Mouse (Mus musculus) kidney, adult 2 months (tissue): ENCODE measurements at regions not wholly inside any gene's neighbourhood (a gene's known extent, or its start where the extent isn't known, plus 50 kb on each side); places are given as distances from the start of the nearest gene placed in this dataset.
A peak's percentile ranks its signal among the peaks of the same experiment; 100 is the strongest.

Source experiments
- DNase-seq: peaks from one replicate; pipeline ENCODE4 v3.0.0; 2021
- H3K27ac ChIP-seq: fragments of 200-500 bp; 2 replicates; pipeline ENCODE4 v1.5.1; 2012; ENCODE audit warnings: low read depth, low read length, control low read depth, inconsistent platforms; ENCODE audit not compliant: insufficient read depth
- H3K27me3 ChIP-seq: fragments of 200-500 bp; replicated peaks from 2 replicates; pipeline ENCODE4 v1.6.1; 2012; ENCODE audit warnings: mild to moderate bottlenecking, moderate library complexity, low read length, inconsistent platforms; ENCODE audit not compliant: control insufficient read depth, insufficient read depth
- H3K36me3 ChIP-seq: fragments of 200-500 bp; 2 replicates; pipeline ENCODE4 v1.6.1; 2012; ENCODE audit warnings: mild to moderate bottlenecking, moderate library complexity, low read length, inconsistent platforms; ENCODE audit not compliant: control insufficient read depth, insufficient read depth
- H3K4me1 ChIP-seq: fragments of 200-500 bp; 2 replicates; pipeline ENCODE4 v1.6.1; 2011; ENCODE audit warnings: low read length; ENCODE audit not compliant: control insufficient read depth, insufficient read depth
- H3K4me3 ChIP-seq: fragments of 200-500 bp; 2 replicates; pipeline ENCODE4 v1.5.1; 2011; ENCODE audit warnings: mild to moderate bottlenecking, low read depth, low read length, control low read depth; ENCODE audit not compliant: insufficient read depth
- CTCF ChIP-seq: fragments of 200-500 bp; conservative IDR thresholded peaks from 2 replicates; pipeline ENCODE4 v1.5.1; 2011; ENCODE audit warnings: low read depth, mild to moderate bottlenecking, control low read depth, low read length, moderate library complexity, mixed read lengths; ENCODE audit not compliant: insufficient read depth, insufficient read length
- POLR2A ChIP-seq: fragments of 200-500 bp; IDR thresholded peaks from one replicate; pipeline ENCODE4 v1.6.1; 2011; ENCODE audit warnings: low read depth, low read length, control low read depth
- WGBS: fragments of 180-500 bp; shearing (Covaris S2); methylation state at CpG from one replicate; pipeline ENCODE4 v1.1.7; 2018; 5-methylcytosine and 5-hydroxymethylcytosine counted together

GRCm38 (mm10) chr8:7131746-7132145 is 1529.3 kb downstream of the Efnb2 start:
- Histone ChIP-seq H3K4me3 (no peak overlapping the region), H3K36me3 (no peaks in the 10 kb centered on the region), H3K4me1 (no peaks in the 10 kb centered on the region), H3K27ac (no peak overlapping the region), H3K27me3 (no peaks in the 10 kb centered on the region)
- TF ChIP-seq CTCF (no peak), POLR2A (no peak)
- DNase-seq, result no peak
- WGBS, result 39% methylated on average over 4 of the region's 4 CpGs

- no peak overlapping the region for H3K4me3 ChIP-seq
- no peak for TF ChIP-seq POLR2A
- no peak for TF ChIP-seq CTCF
These were observed 1552.2 kb downstream of the Efnb2 start for GRCm38 (mm10) chr8:7108849-7109248.

GRCm38 (mm10) chr8:7097577-7097976 is 1563.5 kb downstream of the Efnb2 start:
- H3K27ac ChIP-seq, result no peak overlapping the region
- no peaks in the 10 kb centered on the region for H3K4me1 ChIP-seq
- TF ChIP-seq POLR2A (no peak), CTCF (no peak)
- WGBS, result 76% methylated on average over 2 of the region's 2 CpGs
- H3K36me3 ChIP-seq, result no peaks in the 10 kb centered on the region
- no peak for DNase-seq
- no peak overlapping the region for H3K4me3 ChIP-seq
- H3K27me3 ChIP-seq, result no peaks in the 10 kb centered on the region

More at GRCm38 (mm10) chr8:7108849-7109248, 1552.2 kb downstream of the Efnb2 start:
- no peaks in the 10 kb centered on the region for H3K4me1 ChIP-seq
- no peak for DNase-seq
- H3K27ac ChIP-seq, result no peak overlapping the region
- no peaks in the 10 kb centered on the region for H3K27me3 ChIP-seq
- H3K36me3 ChIP-seq, result no peaks in the 10 kb centered on the region

DNA sequence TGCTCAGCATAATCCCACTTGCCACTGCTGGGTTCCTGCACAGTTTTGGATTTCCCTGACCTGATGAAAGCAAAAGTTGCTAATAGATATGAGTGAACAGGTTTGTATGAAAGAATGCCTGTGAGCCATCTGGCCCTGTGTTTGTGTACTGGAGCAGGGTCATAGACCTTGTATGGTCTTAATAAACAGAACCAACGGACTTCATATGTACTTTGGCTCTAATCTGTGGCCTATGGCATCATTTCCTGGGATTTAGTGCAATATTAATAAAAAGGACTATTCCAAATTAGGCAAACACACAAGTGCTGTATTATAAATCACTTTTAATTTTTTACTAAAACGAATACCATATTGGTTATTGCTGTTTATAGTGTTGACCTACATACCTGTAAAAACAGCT is 1568.2 kb downstream of the Efnb2 start:
- Histone ChIP-seq H3K4me3 (no peak overlapping the region), H3K27me3 (no peaks in the 10 kb centered on the region), H3K36me3 (no peaks in the 10 kb centered on the region), H3K4me1 (no peaks in the 10 kb centered on the region), H3K27ac (no peak overlapping the region)
- WGBS, result 43% methylated on average over 2 of the region's 2 CpGs
- TF ChIP-seq POLR2A, result no peak
- TF ChIP-seq CTCF, result no peak
- no peak for DNase-seq

- TF ChIP-seq CTCF (no peak), POLR2A (no peak)
- no peaks in the 10 kb centered on the region for H3K27me3 ChIP-seq
- no peaks in the 10 kb centered on the region for H3K4me1 ChIP-seq
- no peak for DNase-seq
- no peak overlapping the region for H3K4me3 ChIP-seq
- 39% methylated on average over 2 of the region's 2 CpGs for WGBS
- no peaks in the 10 kb centered on the region for H3K36me3 ChIP-seq
- H3K27ac ChIP-seq, result no peak overlapping the region
These were observed 1572.9 kb downstream of the Efnb2 start for GRCm38 (mm10) chr8:7088123-7088522.

- Histone ChIP-seq H3K27ac (no peak overlapping the region), H3K27me3 (no peaks in the 10 kb centered on the region), H3K4me3 (no peak overlapping the region), H3K36me3 (no peaks in the 10 kb centered on the region), H3K4me1 (no peaks in the 10 kb centered on the region; the same call in 1 of the 2 replicates)
- no peak for TF ChIP-seq POLR2A
- TF ChIP-seq CTCF, result no peak
- peak; percentile 87 for DNase-seq
- WGBS, result 51% methylated on average over 4 of the region's 4 CpGs
These were observed 1600.8 kb downstream of the Efnb2 start for GRCm38 (mm10) chr8:7060255-7060656.

- H3K4me1 ChIP-seq, result no peaks in the 10 kb centered on the region
- H3K4me3 ChIP-seq, result no peak overlapping the region
- WGBS, result 71% methylated on average over 3 of the region's 3 CpGs
- no peaks in the 10 kb centered on the region for H3K36me3 ChIP-seq
- DNase-seq, result no peak
- H3K27ac ChIP-seq, result no peak overlapping the region
- H3K27me3 ChIP-seq, result no peaks in the 10 kb centered on the region
- TF ChIP-seq POLR2A (no peak), CTCF (no peak)
These were observed 1634.7 kb downstream of the Efnb2 start for GRCm38 (mm10) chr8:7026247-7026844.

DNA sequence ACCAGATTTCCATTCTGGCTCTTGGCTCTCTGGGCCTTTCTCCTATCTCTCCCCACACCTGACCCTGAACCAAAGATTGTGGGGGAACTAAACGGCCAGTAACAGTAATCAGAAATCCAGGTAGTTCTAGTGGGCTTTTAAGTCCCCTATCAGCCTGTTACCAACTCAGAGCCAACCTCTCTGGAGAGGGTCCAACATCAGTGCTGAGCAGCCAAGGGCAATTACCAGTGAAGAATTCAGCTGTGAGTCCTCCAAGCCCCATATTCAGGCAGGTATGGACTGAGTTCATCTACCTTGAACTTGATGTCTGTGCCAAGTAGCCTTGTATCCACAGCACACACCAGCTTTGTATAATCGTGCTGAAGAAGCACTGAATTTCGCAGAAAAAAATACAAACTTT is 1636.7 kb downstream of the Efnb2 start:
- Histone ChIP-seq H3K4me3 (no peak overlapping the region), H3K4me1 (no peaks in the 10 kb centered on the region), H3K27ac (no peak overlapping the region), H3K27me3 (no peaks in the 10 kb centered on the region), H3K36me3 (no peaks in the 10 kb centered on the region)
- no peak for DNase-seq
- no peak for TF ChIP-seq POLR2A
- TF ChIP-seq CTCF, result no peak
- 86% methylated on average over 3 of the region's 3 CpGs for WGBS
